1 mouse cellular context compared by ENCODE assay signal in genomic region chr2:3473891-3474290, GRCm38 (mm10).
TF ChIP-seq lines count a peak whose summit lies in the region.

No protein-coding gene starts in this region.

TF ChIP-seq in MEL, 35 proteins besides CTCF, POLR2A, EP300 and RAD21 (continued from another document):
- no peak; the same call in 1 of the 2 replicates for TF ChIP-seq GABPA (IDR thresholded peaks at IDR 0.05; ENCODE audit: low read depth, low read length)
- no peak for TF ChIP-seq SMC3 (IDR thresholded peaks at IDR 0.05; ENCODE audit: low read depth, low read length)
- no peak for TF ChIP-seq JUND (IDR thresholded peaks at IDR 0.05; ENCODE audit: low read depth, low read length)
- no peak for TF ChIP-seq ZNF384 (IDR thresholded peaks at IDR 0.05; ENCODE audit: low read depth, low read length)
- TF ChIP-seq CHD1 (IDR thresholded peaks at IDR 0.05; ENCODE audit: low read depth, low read length) = no peak
- no peak for TF ChIP-seq E2F4 (IDR thresholded peaks at IDR 0.05; ENCODE audit: borderline replicate concordance, low read depth, low read length)
- TF ChIP-seq USF1 (IDR thresholded peaks at IDR 0.05; ENCODE audit: low read depth, low read length) = no peak
- no peak for TF ChIP-seq ZC3H11A (IDR thresholded peaks at IDR 0.05; ENCODE audit: low read depth, low read length)
- TF ChIP-seq POLR2AphosphoS5 (IDR thresholded peaks at IDR 0.05; ENCODE audit: borderline replicate concordance, low read depth, low read length) = no peak
